ENCODE assay signal across 10 mouse cellular contexts in genomic region chr15:84942647-84943285, GRCm38 (mm10). TPM values are rescaled to one million over a fixed set of nuclear protein-coding genes. Genes with fewer than 3 reads are reported as not detected.
DNase-seq lines count a peak whose midpoint lies in the region; ATAC-seq and TF ChIP-seq lines count a peak whose summit lies in the region.
"Had no signal": no experiment of that assay in that cellular context is flagged by ENCODE, and none has a peak within 500 bp of the region (broad histone marks: within the 10 kb centered on the region; RNA-seq: fewer than 3 reads in every experiment).

No protein-coding gene starts in this region.

- peaks cover 2% of the 10 kb centered on the region; the same call in 1 of the 2 replicates for H3K36me3 ChIP-seq in heart, adult 2 months (ENCODE audit: control insufficient read depth, insufficient read depth, low read length)
- peaks cover 54% of the 10 kb centered on the region for H3K36me3 ChIP-seq in heart, embryonic 10.5 days
- H3K36me3 ChIP-seq in midbrain, embryonic 16.5 days (ENCODE audit: control insufficient read depth, insufficient read depth, low read length): peaks cover 35% of the 10 kb centered on the region
- peaks cover 63% of the 10 kb centered on the region for H3K36me3 ChIP-seq in midbrain, embryonic 13.5 days
- H3K36me3 ChIP-seq in stomach, embryonic 15.5 days: peaks cover 31% of the 10 kb centered on the region

- TF ChIP-seq CTCF in heart, adult 2 months (IDR thresholded peaks at IDR 0.05): no peak

- DNase-seq in heart, adult 2 months: peak; percentile 42 to 51
- DNase-seq in heart, embryonic 10.5 days (ENCODE audit: low spot score): no peak
- DNase-seq in heart, postnatal 14 days: peak; percentile 55 to 65
- DNase-seq in spleen, postnatal 10 days (ENCODE audit: low spot score in 2 of 2): no peak
- DNase-seq: liver, postnatal 0 days; thymus, adult 18-20 months had no signal

- H3K9ac ChIP-seq in heart, adult 2 months (ENCODE audit: low read depth, low read length): no peak overlapping the region
- no peak overlapping the region for H3K9ac ChIP-seq in midbrain, embryonic 16.5 days (ENCODE audit: low read depth, low read length)
- no peak overlapping the region for H3K9ac ChIP-seq in midbrain, embryonic 13.5 days (replicated peaks)
- H3K9ac ChIP-seq in stomach, embryonic 15.5 days: no peak overlapping the region
- H3K9ac ChIP-seq: liver, postnatal 0 days had no signal

- no peak for ATAC-seq in midbrain, embryonic 16.5 days
- no peak for ATAC-seq in midbrain, embryonic 13.5 days
- ATAC-seq in stomach, embryonic 15.5 days (ENCODE audit: insufficient read depth, low FRiP score, low read depth): peak; percentile 51; the same call in 1 of the 2 replicates
- no peak for ATAC-seq in megakaryocyte progenitor cell, adult 5-6 weeks (replicated peaks; ENCODE audit: poor library complexity)
- ATAC-seq: liver, postnatal 0 days had no signal

- H3K4me1 ChIP-seq in heart, adult 2 months (ENCODE audit: control insufficient read depth, insufficient read depth, low read length): no peaks in the 10 kb centered on the region
- peaks cover 7% of the 10 kb centered on the region; the same call in 1 of the 2 replicates for H3K4me1 ChIP-seq in heart, embryonic 10.5 days
- H3K4me1 ChIP-seq in midbrain, embryonic 16.5 days (ENCODE audit: control insufficient read depth, insufficient read depth, low read length): no peaks in the 10 kb centered on the region
- no peaks in the 10 kb centered on the region for H3K4me1 ChIP-seq in midbrain, embryonic 13.5 days (replicated peaks)
- H3K4me1 ChIP-seq in stomach, embryonic 15.5 days: no peaks in the 10 kb centered on the region

- H3K79me2 ChIP-seq in heart, adult 2 months (replicated peaks; ENCODE audit: control insufficient read depth, insufficient read depth, low read length): no peaks in the 10 kb centered on the region

- no peak overlapping the region for H3K4me2 ChIP-seq in midbrain, embryonic 16.5 days (ENCODE audit: low read length)
- no peak overlapping the region for H3K4me2 ChIP-seq in midbrain, embryonic 13.5 days (replicated peaks)
- H3K4me2 ChIP-seq in stomach, embryonic 15.5 days: no peak overlapping the region

- TF ChIP-seq POLR2A in heart, adult 2 months (IDR thresholded peaks at IDR 0.05; ENCODE audit: insufficient read depth, low read depth, low read length): no peak

- H3K9me3 ChIP-seq in heart, embryonic 10.5 days: no peaks in the 10 kb centered on the region
- H3K9me3 ChIP-seq in midbrain, embryonic 16.5 days (replicated peaks; ENCODE audit: control insufficient read depth, low read length, poor library complexity, severe bottlenecking): no peaks in the 10 kb centered on the region
- H3K9me3 ChIP-seq in midbrain, embryonic 13.5 days: no peaks in the 10 kb centered on the region
- no peaks in the 10 kb centered on the region for H3K9me3 ChIP-seq in stomach, embryonic 15.5 days

- H3K4me3 ChIP-seq in heart, adult 2 months: no peak overlapping the region
- no peak overlapping the region for H3K4me3 ChIP-seq in heart, embryonic 10.5 days
- no peak overlapping the region for H3K4me3 ChIP-seq in midbrain, embryonic 16.5 days (ENCODE audit: low read depth, low read length)
- H3K4me3 ChIP-seq in midbrain, embryonic 13.5 days (replicated peaks): no peak overlapping the region
- H3K4me3 ChIP-seq in stomach, embryonic 15.5 days (replicated peaks): no peak overlapping the region

- WGBS in heart, adult 2 months: 60% methylated on average over 11 of the region's 11 CpGs
- WGBS in heart, embryonic 10.5 days: 79% methylated on average over 11 of the region's 11 CpGs
- 68% methylated on average over 11 of the region's 11 CpGs for WGBS in midbrain, embryonic 16.5 days
- WGBS in midbrain, embryonic 13.5 days: 72% methylated on average over 11 of the region's 11 CpGs
- WGBS in stomach, embryonic 15.5 days: 62% methylated on average over 11 of the region's 11 CpGs

- no peak for TF ChIP-seq EP300 in heart, adult 2 months (IDR thresholded peaks at IDR 0.05; ENCODE audit: insufficient read depth, low read depth, low read length)

- no peak overlapping the region for H3K27ac ChIP-seq in heart, adult 2 months
- no peak overlapping the region for H3K27ac ChIP-seq in heart, embryonic 10.5 days
- H3K27ac ChIP-seq in midbrain, embryonic 16.5 days (ENCODE audit: low read length): 0 out of 2 replicates have a peak overlapping the region, but pooled peaks have one; percentile 14
- H3K27ac ChIP-seq in midbrain, embryonic 13.5 days: no peak overlapping the region
- H3K27ac ChIP-seq in stomach, embryonic 15.5 days: no peak overlapping the region

- no peaks in the 10 kb centered on the region for H3K27me3 ChIP-seq in heart, adult 2 months (ENCODE audit: control insufficient read depth, insufficient read depth, low read length)
- no peaks in the 10 kb centered on the region for H3K27me3 ChIP-seq in heart, embryonic 10.5 days (ENCODE audit: insufficient read depth, poor library complexity, severe bottlenecking)
- H3K27me3 ChIP-seq in midbrain, embryonic 16.5 days (ENCODE audit: control insufficient read depth, insufficient read depth, low read depth, low read length): no peaks in the 10 kb centered on the region
- no peaks in the 10 kb centered on the region for H3K27me3 ChIP-seq in midbrain, embryonic 13.5 days
- H3K27me3 ChIP-seq in stomach, embryonic 15.5 days (replicated peaks): no peaks in the 10 kb centered on the region

- intact Hi-C loops in heart, adult 2 months (cut with DNase I): loop anchor here (5.0 kb wide), 1 partner anchor 45 kb away; the partner anchor contains the start of gene 5031439G07Rik
- intact Hi-C loops in heart, postnatal 14 days (cut with DNase I): no loop called here

RNA-seq across cellular contexts. Expression of gene Nup50, which starts 19.6 kb away (rescaled TPM):
- 10 to 100 TPM; 15.5 to 16.6 TPM for total RNA-seq in heart, adult 2 months (2021)
- polyA plus RNA-seq in heart, adult 2 months (2012; rRNA removed): 3.8 and 5.5 TPM in 2 replicates
- polyA plus RNA-seq in heart, embryonic 10.5 days (2016; fragmentation: Nextera tagmentation; extraction: Ambion mirVana): 34.0 and 42.5 TPM in 2 replicates
- polyA plus RNA-seq in midbrain, embryonic 16.5 days (2015; fragmentation: Nextera tagmentation; extraction: Ambion mirVana): 24.2 and 27.9 TPM in 2 replicates
- 37.3 and 39.4 TPM in 2 replicates for polyA plus RNA-seq in midbrain, embryonic 13.5 days (2015; fragmentation: Nextera tagmentation; extraction: Ambion mirVana)
- total RNA-seq in heart, postnatal 14 days (2021): 10 to 100 TPM; 16.8 to 20.0 TPM
- polyA plus RNA-seq in stomach, embryonic 15.5 days (2015; fragmentation: Nextera tagmentation; extraction: Ambion mirVana): 33.8 and 35.5 TPM in 2 replicates
- total RNA-seq in megakaryocyte progenitor cell, adult 5-6 weeks (2015): 43.6 and 44.8 TPM in 2 replicates
- total RNA-seq in megakaryocyte progenitor cell, adult 5-6 weeks (2017): 87.7 and 99.3 TPM in 2 replicates

RNA-seq across cellular contexts. Expression of gene Gm29666, which starts 22.9 kb away (rescaled TPM):
- under 1 TPM; 0.11 to 0.13 TPM for total RNA-seq in heart, adult 2 months (2021)
- polyA plus RNA-seq in heart, adult 2 months (2012; rRNA removed): 0.16 and 0.29 TPM in 2 replicates
- polyA plus RNA-seq in heart, embryonic 10.5 days (2016; fragmentation: Nextera tagmentation; extraction: Ambion mirVana): 0.87 and 1.2 TPM in 2 replicates
- polyA plus RNA-seq in midbrain, embryonic 16.5 days (2015; fragmentation: Nextera tagmentation; extraction: Ambion mirVana): 0.87 and 0.90 TPM in 2 replicates
- 0.71 and 0.87 TPM in 2 replicates for polyA plus RNA-seq in midbrain, embryonic 13.5 days (2015; fragmentation: Nextera tagmentation; extraction: Ambion mirVana)
- total RNA-seq in heart, postnatal 14 days (2021): under 1 TPM; 0.19 to 0.22 TPM
- polyA plus RNA-seq in stomach, embryonic 15.5 days (2015; fragmentation: Nextera tagmentation; extraction: Ambion mirVana): 0.64 and 0.77 TPM in 2 replicates
- 0.25 and 0.46 TPM in 2 replicates for total RNA-seq in megakaryocyte progenitor cell, adult 5-6 weeks (2015)
- total RNA-seq in megakaryocyte progenitor cell, adult 5-6 weeks (2017): 0.20 and 0.25 TPM in 2 replicates

RNA-seq across cellular contexts. Expression of gene 5031439G07Rik, which starts 45.6 kb away (rescaled TPM):
- total RNA-seq in heart, adult 2 months (2021): 10 to 100 TPM; 28.9 to 36.1 TPM
- polyA plus RNA-seq in heart, adult 2 months (2012; rRNA removed): 13.1 and 15.8 TPM in 2 replicates
- polyA plus RNA-seq in heart, embryonic 10.5 days (2016; fragmentation: Nextera tagmentation; extraction: Ambion mirVana): 3.9 and 6.4 TPM in 2 replicates
- 24.5 and 25.9 TPM in 2 replicates for polyA plus RNA-seq in midbrain, embryonic 16.5 days (2015; fragmentation: Nextera tagmentation; extraction: Ambion mirVana)
- polyA plus RNA-seq in midbrain, embryonic 13.5 days (2015; fragmentation: Nextera tagmentation; extraction: Ambion mirVana): 17.4 and 19.0 TPM in 2 replicates
- 10 to 100 TPM; 20.6 to 21.9 TPM for total RNA-seq in heart, postnatal 14 days (2021)
- polyA plus RNA-seq in stomach, embryonic 15.5 days (2015; fragmentation: Nextera tagmentation; extraction: Ambion mirVana): 13.7 and 16.2 TPM in 2 replicates
- total RNA-seq in megakaryocyte progenitor cell, adult 5-6 weeks (2015): 8.0 and 10.0 TPM in 2 replicates
- total RNA-seq in megakaryocyte progenitor cell, adult 5-6 weeks (2017): 11.7 and 17.7 TPM in 2 replicates

Comparison
In these comparisons a context has a peak if more than half of its experiments do, and no peak if none do; other contexts are left out.
1. DNase-seq: peak in heart, adult 2 months (2 of 2) and heart, postnatal 14 days (2 of 2); none in heart, embryonic 10.5 days (single experiment) and spleen, postnatal 10 days (0 of 2).